Mouse (Mus musculus): ENCODE measurements around the gene Pign. TPM values are rescaled to one million over a fixed set of nuclear protein-coding genes. Genes with fewer than 3 reads are reported as not detected.

Pign gene
- polyA plus RNA-seq, 1 experiment from 2014 or later, result 15.9 TPM

- H3K4me2 ChIP-seq (ENCODE audit: low read depth, low read length, severe bottlenecking), result no peak overlapping the region
- ATAC-seq (replicated peaks; ENCODE audit: low FRiP score) (no peak), DNase-seq (ENCODE audit: low spot score) (no peak)
- 94% methylated on average over 3 of the region's 3 CpGs for WGBS
- no peaks in the 10 kb centered on the region for H3K9me3 ChIP-seq (ENCODE audit: control insufficient read depth, low read length)
- no peaks in the 10 kb centered on the region for H3K36me3 ChIP-seq (ENCODE audit: control insufficient read depth, insufficient read depth, low read length)
- H3K4me1 ChIP-seq (replicated peaks; ENCODE audit: control insufficient read depth, insufficient read depth, low read length), result no peaks in the 10 kb centered on the region
- no peak overlapping the region for H3K4me3 ChIP-seq (ENCODE audit: low read depth, low read length)
- H3K9ac ChIP-seq (ENCODE audit: low read length), result no peak overlapping the region
- H3K27ac ChIP-seq (ENCODE audit: low read depth, low read length), result no peak overlapping the region
- H3K27me3 ChIP-seq (ENCODE audit: control insufficient read depth, insufficient read depth, low read length), result no peaks in the 10 kb centered on the region
Observed at GRCm38 (mm10) chr1:105489456-105489855, 174.0 kb downstream of the Pign start.

DNA sequence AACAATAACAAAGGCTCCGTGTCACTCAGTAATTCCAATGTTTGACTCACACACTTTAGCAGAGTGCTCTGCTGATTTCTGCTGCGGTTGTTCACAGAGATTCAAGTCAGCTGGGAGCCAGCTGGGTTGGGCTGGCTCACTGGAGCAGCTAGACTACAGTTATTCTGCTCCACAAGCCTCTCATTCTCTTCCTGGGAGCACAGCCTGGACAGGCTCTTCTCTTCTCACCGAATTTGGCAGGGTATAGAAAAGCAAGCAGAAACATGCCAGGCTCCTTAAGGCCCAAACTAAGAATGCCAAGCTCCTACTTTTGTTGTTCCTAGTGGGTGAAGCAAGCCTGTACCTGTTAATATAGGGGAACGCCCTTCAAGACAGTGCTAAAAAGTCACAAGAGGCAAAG is 176.4 kb downstream of the Pign start:
- Histone ChIP-seq H3K36me3 (ENCODE audit: control insufficient read depth, insufficient read depth, low read length) (no peaks in the 10 kb centered on the region), H3K4me1 (replicated peaks; ENCODE audit: control insufficient read depth, insufficient read depth, low read length) (no peaks in the 10 kb centered on the region), H3K27me3 (ENCODE audit: control insufficient read depth, insufficient read depth, low read length) (no peaks in the 10 kb centered on the region), H3K9me3 (ENCODE audit: control insufficient read depth, low read length) (no peaks in the 10 kb centered on the region), H3K4me2 (ENCODE audit: low read depth, low read length, severe bottlenecking) (no peak overlapping the region), H3K27ac (ENCODE audit: low read depth, low read length) (no peak overlapping the region), H3K9ac (ENCODE audit: low read length) (no peak overlapping the region), H3K4me3 (ENCODE audit: low read depth, low read length) (no peak overlapping the region)
- DNase-seq (ENCODE audit: low spot score), result no peak
- ATAC-seq (replicated peaks; ENCODE audit: low FRiP score), result no peak
- 72% methylated on average over 4 of the region's 4 CpGs for WGBS

Small RNA genes within 50 kb of the gene (microRNA-seq; reads per million reads assigned to microRNA genes)
- gene Gm22426 (ENCODE audit: insufficient number of aligned reads), result not detected

Other genes starting within 250 kb of the Pign start
- 28.5 and 33.0 TPM in 2 replicates for gene Relch, start 184 bp upstream of the Pign start, polyA plus RNA-seq (2014; fragmentation: Nextera tagmentation; extraction: Ambion mirVana)
- gene Tnfrsf11a, start 117.0 kb upstream of the Pign start, polyA plus RNA-seq (2014; fragmentation: Nextera tagmentation; extraction: Ambion mirVana), result 0.09 and 0.53 TPM in 2 replicates